Mouse (Mus musculus) forebrain, embryonic 14.5 days (tissue): ENCODE data around the gene Retsat. TPM values are rescaled to one million over a fixed set of nuclear protein-coding genes. Genes with fewer than 3 reads are reported as not detected.

Experiments
- ATAC-seq: fragments of 200-750 bp; cut with Nextera tagmentation; 2 replicates; pipeline ENCODE4 v1.8.0; 2017; ENCODE audit warnings: mild to moderate bottlenecking, moderate library complexity
- DNase-seq: peaks from one replicate; pipeline ENCODE4 v3.0.0-alpha.2; 2015; ENCODE audit warnings: low spot score
- H3K27ac ChIP-seq: fragments of 300-500 bp; sonication (generic); 2 replicates; pipeline ENCODE4 v1.5.1; 2014; ENCODE audit warnings: low read depth, mild to moderate bottlenecking, control low read depth, low read length, moderate library complexity
- H3K27me3 ChIP-seq: fragments of 300-500 bp; sonication (generic); replicated peaks from 2 replicates; pipeline ENCODE4 v1.6.1; 2014; ENCODE audit warnings: low read length, control low read depth, mixed read lengths; ENCODE audit not compliant: control insufficient read depth, insufficient read depth
- H3K36me3 ChIP-seq: fragments of 300-500 bp; sonication (generic); 2 replicates; pipeline ENCODE4 v1.6.1; 2014; ENCODE audit warnings: low read length, control low read depth; ENCODE audit not compliant: control insufficient read depth, insufficient read depth
- H3K4me1 ChIP-seq: fragments of 300-500 bp; sonication (generic); 2 replicates; pipeline ENCODE4 v1.6.1; 2014; ENCODE audit warnings: antibody characterized with exemption, low read length, control low read depth; ENCODE audit not compliant: control insufficient read depth, insufficient read depth
- H3K4me2 ChIP-seq: fragments of 300-500 bp; sonication (generic); 2 replicates; pipeline ENCODE4 v1.6.1; 2014; ENCODE audit warnings: mild to moderate bottlenecking, control low read depth, low read length
- H3K4me3 ChIP-seq: fragments of 300-500 bp; sonication (generic); 2 replicates; pipeline ENCODE4 v1.5.1; 2014; ENCODE audit warnings: low read depth, low read length, control low read depth
- H3K9ac ChIP-seq: fragments of 300-500 bp; sonication (generic); 2 replicates; pipeline ENCODE4 v1.6.1; 2014; ENCODE audit warnings: mild to moderate bottlenecking, low read length, control low read depth, moderate library complexity
- H3K9me3 ChIP-seq: fragments of 300-500 bp; sonication (generic); replicated peaks from 2 replicates; pipeline ENCODE4 v1.6.1; 2016; ENCODE audit warnings: low read length, control low read depth, mixed read lengths; ENCODE audit not compliant: control insufficient read depth
- WGBS: fragments of 180-500 bp; shearing (Covaris S2); extraction: QIAGEN DNeasy Blood & Tissue Kit; methylation state at CpG from one replicate; pipeline ENCODE4 v1.1.7; 2014; 5-methylcytosine and 5-hydroxymethylcytosine counted together
- polyA plus RNA-seq: library from polyadenylated mRNA; unstranded; fragments of >200 nt; fragmentation: Nextera tagmentation; extraction: Ambion mirVana; gene quantifications from 2 replicates; pipeline ENCODE4 v1.2.1, GENCODE M21; 2014

Gene Retsat
- polyA plus RNA-seq, 1 experiment from 2014 or later, result 8.4 TPM

DNA sequence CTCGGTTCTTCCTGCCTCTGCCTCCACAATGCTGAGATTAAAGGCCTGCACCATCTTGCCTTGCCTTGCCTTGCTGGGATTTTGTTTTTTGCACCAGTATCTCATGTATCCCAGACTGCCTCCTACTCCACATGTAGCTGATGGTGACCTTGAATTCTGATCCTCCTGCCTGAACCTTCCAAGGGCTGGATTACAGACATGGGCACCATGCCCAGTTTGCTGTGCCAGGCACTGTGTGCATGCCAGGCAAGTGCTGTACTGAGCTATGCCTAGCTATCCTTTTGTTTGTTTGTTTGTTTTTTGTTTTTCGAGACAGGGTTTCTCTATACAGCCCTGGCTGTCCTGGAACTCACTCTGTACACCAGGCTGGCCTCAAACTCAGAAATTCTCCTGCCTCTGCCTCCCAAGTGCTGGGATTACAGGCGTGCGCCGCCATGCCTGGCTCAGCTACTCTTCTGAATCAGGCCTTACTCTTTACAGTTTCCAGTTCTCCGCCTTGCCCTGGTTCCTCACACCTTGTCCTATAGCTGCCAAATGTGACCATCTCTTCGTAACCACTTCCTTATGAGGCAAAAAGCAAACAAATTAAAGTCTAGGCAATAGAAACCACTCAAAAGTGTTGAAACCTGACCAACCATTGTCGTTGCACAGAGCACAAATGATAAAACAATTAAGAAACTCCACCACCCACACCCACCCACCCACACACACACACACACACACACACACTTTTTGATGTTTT is 25.6 kb downstream of the Retsat start:
- Histone ChIP-seq H3K4me1 (no peaks in the 10 kb centered on the region), H3K27me3 (no peaks in the 10 kb centered on the region), H3K4me2 (no peak overlapping the region), H3K4me3 (no peak overlapping the region), H3K27ac (no peak overlapping the region), H3K9me3 (no peaks in the 10 kb centered on the region), H3K9ac (no peak overlapping the region), H3K36me3 (no peaks in the 10 kb centered on the region)
- DNase-seq (no peak), ATAC-seq (no peak)
- whole genome bisulfite sequencing, result 93% methylated on average over 8 of the region's 8 CpGs

DNA sequence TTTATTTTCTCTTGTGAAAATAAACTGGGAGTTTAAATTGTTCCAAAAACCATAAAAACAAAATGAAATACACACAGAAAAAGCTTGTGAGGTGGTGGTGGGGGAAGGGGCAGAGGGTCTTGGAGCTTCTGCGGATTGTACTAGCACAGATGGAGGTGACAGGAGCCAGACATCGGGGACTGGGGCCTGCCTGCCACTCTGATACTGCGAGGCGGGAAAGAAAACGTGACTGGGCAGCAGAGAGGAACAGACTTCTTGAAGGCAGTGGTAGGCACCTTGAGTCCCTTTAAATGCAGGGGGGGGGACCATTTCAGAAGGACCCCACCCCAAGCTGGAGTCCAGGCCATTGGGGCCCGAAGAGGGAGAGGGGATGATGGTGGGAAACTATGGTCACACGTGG is 28.1 kb downstream of the Retsat start:
- WGBS, result 88% methylated on average over 7 of the region's 7 CpGs

GRCm38 (mm10) chr6:72627276-72627675 is 29.0 kb downstream of the Retsat start:
- Histone ChIP-seq H3K27me3 (no peaks in the 10 kb centered on the region), H3K9me3 (no peaks in the 10 kb centered on the region), H3K36me3 (peaks cover 10% of the 10 kb centered on the region; the same call in 1 of the 2 replicates), H3K4me1 (no peaks in the 10 kb centered on the region), H3K9ac (no peak overlapping the region), H3K27ac (no peak overlapping the region), H3K4me2 (no peak overlapping the region), H3K4me3 (no peak overlapping the region)
- DNase-seq, result no peak
- WGBS, result 92% methylated on average over 16 of the region's 16 CpGs
- ATAC-seq, result no peak

More for the DNA sequence above, 28.1 kb downstream of the Retsat start:
- ATAC-seq, result no peak
- Histone ChIP-seq H3K4me1 (no peaks in the 10 kb centered on the region), H3K27me3 (no peaks in the 10 kb centered on the region), H3K4me3 (no peak overlapping the region), H3K27ac (no peak overlapping the region), H3K36me3 (peaks cover 10% of the 10 kb centered on the region; the same call in 1 of the 2 replicates), H3K4me2 (no peak overlapping the region), H3K9ac (no peak overlapping the region), H3K9me3 (no peaks in the 10 kb centered on the region)
- DNase-seq, result no peak

- no peak for ATAC-seq
- Histone ChIP-seq H3K36me3 (peaks cover 10% of the 10 kb centered on the region; the same call in 1 of the 2 replicates), H3K4me1 (no peaks in the 10 kb centered on the region), H3K4me2 (no peak overlapping the region), H3K9me3 (no peaks in the 10 kb centered on the region), H3K9ac (no peak overlapping the region), H3K4me3 (no peak overlapping the region), H3K27ac (no peak overlapping the region), H3K27me3 (no peaks in the 10 kb centered on the region)
- DNase-seq, result no peak
- WGBS, result 97% methylated on average over 2 of the region's 2 CpGs
Observed at GRCm38 (mm10) chr6:72630370-72630769, 32.1 kb downstream of the Retsat start.

DNA sequence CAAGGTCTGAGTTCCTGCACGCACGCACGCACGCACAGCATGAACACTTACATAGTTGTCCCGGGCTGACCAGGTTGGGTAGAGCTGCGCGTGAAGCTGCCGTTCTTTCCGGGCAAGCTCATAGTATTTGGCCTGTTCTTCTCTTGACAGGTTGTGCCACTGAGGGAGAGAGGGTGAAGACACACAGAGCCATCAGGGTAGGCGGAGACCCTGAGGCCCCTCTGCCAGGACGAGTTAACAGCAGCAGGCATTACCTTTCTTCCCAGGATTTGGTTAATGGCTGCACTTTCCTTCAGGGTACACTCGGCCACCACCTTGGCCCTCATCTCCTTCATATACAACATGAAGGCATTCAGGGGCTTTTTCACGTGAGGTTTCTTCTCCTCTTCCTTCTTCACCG is 32.7 kb downstream of the Retsat start:
- Histone ChIP-seq H3K9me3 (no peaks in the 10 kb centered on the region), H3K4me1 (no peaks in the 10 kb centered on the region), H3K9ac (no peak overlapping the region), H3K4me2 (no peak overlapping the region), H3K36me3 (peaks cover 10% of the 10 kb centered on the region; the same call in 1 of the 2 replicates), H3K27ac (no peak overlapping the region), H3K27me3 (no peaks in the 10 kb centered on the region), H3K4me3 (no peak overlapping the region)
- no peak for ATAC-seq
- DNase-seq, result no peak
- WGBS, result 92% methylated on average over 14 of the region's 14 CpGs

DNA sequence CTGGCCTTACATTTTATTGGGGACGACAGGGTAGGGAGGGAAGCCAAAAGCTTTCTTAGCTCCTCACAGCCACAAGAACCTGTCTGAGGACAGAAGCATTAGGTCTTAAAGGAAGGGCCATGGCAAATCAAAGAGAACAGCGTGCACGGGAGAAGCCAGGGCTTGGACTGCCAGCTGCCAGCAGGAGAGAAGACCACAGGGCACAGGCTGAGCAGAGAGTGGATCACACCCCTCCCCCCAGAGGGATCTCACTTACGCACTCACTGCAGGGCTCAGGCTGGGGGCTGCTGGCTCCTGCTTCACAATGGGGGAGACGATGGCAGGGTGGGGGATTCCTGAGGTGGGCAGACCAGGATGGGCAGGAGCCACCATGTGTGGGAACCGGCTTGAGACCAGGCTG is 33.4 kb downstream of the Retsat start:
- no peak for DNase-seq

GRCm38 (mm10) chr6:72634311-72634710 is 36.0 kb downstream of the Retsat start:
- Histone ChIP-seq H3K9ac (no peak overlapping the region), H3K4me2 (no peak overlapping the region), H3K4me1 (no peaks in the 10 kb centered on the region), H3K36me3 (peaks cover 10% of the 10 kb centered on the region; the same call in 1 of the 2 replicates), H3K4me3 (no peak overlapping the region), H3K27me3 (no peaks in the 10 kb centered on the region), H3K27ac (no peak overlapping the region), H3K9me3 (no peaks in the 10 kb centered on the region)
- no peak for DNase-seq
- WGBS, result 86% methylated on average over 10 of the region's 10 CpGs
- ATAC-seq, result no peak

More for the DNA sequence above, 33.4 kb downstream of the Retsat start:
- ATAC-seq, result no peak; the same call in 1 of the 2 replicates
- H3K36me3 ChIP-seq, result peaks cover 10% of the 10 kb centered on the region; the same call in 1 of the 2 replicates
- no peaks in the 10 kb centered on the region for H3K4me1 ChIP-seq
- H3K4me2 ChIP-seq, result no peak overlapping the region
- no peaks in the 10 kb centered on the region for H3K9me3 ChIP-seq
- no peak overlapping the region for H3K4me3 ChIP-seq
- no peak overlapping the region for H3K27ac ChIP-seq
- WGBS, result 79% methylated on average over 6 of the region's 6 CpGs
- H3K9ac ChIP-seq, result no peak overlapping the region
- no peaks in the 10 kb centered on the region for H3K27me3 ChIP-seq

- H3K9ac ChIP-seq, result no peak overlapping the region
- H3K4me3 ChIP-seq, result no peak overlapping the region
- no peak overlapping the region for H3K27ac ChIP-seq
- H3K4me2 ChIP-seq, result no peak overlapping the region
- H3K9me3 ChIP-seq, result no peaks in the 10 kb centered on the region
- no peaks in the 10 kb centered on the region for H3K4me1 ChIP-seq
- DNase-seq (peak; percentile 81), ATAC-seq (peak; percentile 65)
- no peaks in the 10 kb centered on the region for H3K36me3 ChIP-seq
- whole genome bisulfite sequencing, result 52% methylated on average over 12 of the region's 12 CpGs
- no peaks in the 10 kb centered on the region for H3K27me3 ChIP-seq
Observed at GRCm38 (mm10) chr6:72635760-72636431, 37.6 kb downstream of the Retsat start.

GRCm38 (mm10) chr6:72636940-72637339 is 38.7 kb downstream of the Retsat start:
- H3K4me2 ChIP-seq, result no peak overlapping the region
- no peak overlapping the region for H3K4me3 ChIP-seq
- no peaks in the 10 kb centered on the region for H3K36me3 ChIP-seq
- H3K9ac ChIP-seq, result no peak overlapping the region
- no peaks in the 10 kb centered on the region for H3K4me1 ChIP-seq
- no peaks in the 10 kb centered on the region for H3K9me3 ChIP-seq
- H3K27me3 ChIP-seq, result no peaks in the 10 kb centered on the region
- ATAC-seq, result no peak
- H3K27ac ChIP-seq, result no peak overlapping the region
- WGBS, result 87% methylated on average over 3 of the region's 3 CpGs
- no peak for DNase-seq
